8 mouse cellular contexts compared by ENCODE assay signal in the genomic region with DNA sequence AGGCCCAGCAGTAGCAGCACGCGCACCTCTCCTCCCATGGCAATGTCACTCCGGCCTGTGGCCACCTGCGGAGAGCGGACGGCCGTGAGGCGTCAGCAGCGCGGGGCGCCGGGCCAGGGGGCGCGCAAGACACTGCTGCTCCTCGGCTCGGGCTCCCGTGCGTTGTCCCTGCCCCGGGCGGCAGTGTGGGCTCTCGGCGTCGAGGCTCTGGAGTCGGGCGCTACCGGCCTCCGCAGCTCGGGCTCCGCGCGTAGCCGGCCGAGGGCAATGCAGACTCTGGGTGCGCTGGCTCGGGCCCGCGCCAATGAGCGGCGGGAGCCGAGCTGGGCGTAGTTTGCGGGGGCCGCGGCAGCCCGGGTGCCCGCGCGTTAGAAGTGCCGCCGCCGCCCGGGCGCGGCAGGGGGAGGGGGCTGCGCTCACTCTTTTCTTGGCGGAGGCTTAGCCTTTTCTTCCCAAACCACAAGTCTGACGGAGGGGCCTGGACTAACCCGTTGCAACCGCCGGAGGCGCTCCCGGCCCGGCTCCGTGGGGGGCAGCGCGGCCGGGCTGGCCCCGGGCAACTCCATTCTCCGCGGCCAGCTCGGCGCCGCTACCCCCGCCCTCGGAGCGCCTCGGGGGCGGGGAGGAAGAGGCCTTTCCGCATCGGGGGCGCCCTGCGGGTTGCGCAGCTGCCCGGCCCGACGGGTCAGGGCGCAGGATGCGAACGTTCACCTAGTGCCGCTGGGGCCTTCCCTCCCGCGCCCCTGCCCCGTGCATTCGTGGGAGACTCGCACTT. TPM values are rescaled to one million over a fixed set of nuclear protein-coding genes. Genes with fewer than 3 reads are reported as not detected.
DNase-seq lines count a peak whose midpoint lies in the region; ATAC-seq and TF ChIP-seq lines count a peak whose summit lies in the region.

No protein-coding gene starts in this region.

- peak overlapping the region; percentile 87 for H3K4me2 ChIP-seq in intestine, embryonic 16.5 days (ENCODE audit: low read depth, low read length)
- H3K4me2 ChIP-seq in liver, postnatal 0 days (ENCODE audit: low read depth, low read length): peak overlapping the region; percentile 72

- H3K4me1 ChIP-seq in testis, adult 2 months (ENCODE audit: control insufficient read depth, insufficient read depth, low read length): peaks cover 13% of the 10 kb centered on the region
- H3K4me1 ChIP-seq in embryonic fibroblast, embryonic 13.5 days (ENCODE audit: control insufficient read depth, insufficient read depth, low read length): no peaks in the 10 kb centered on the region
- H3K4me1 ChIP-seq in intestine, embryonic 16.5 days (ENCODE audit: control insufficient read depth, insufficient read depth, low read length): peaks cover 23% of the 10 kb centered on the region
- peaks cover 14% of the 10 kb centered on the region for H3K4me1 ChIP-seq in liver, postnatal 0 days (ENCODE audit: insufficient read depth)
- H3K4me1 ChIP-seq in olfactory bulb, adult 2 months (ENCODE audit: control insufficient read depth, insufficient read depth, low read length): peaks cover 26% of the 10 kb centered on the region

- H3K4me3 ChIP-seq in testis, adult 2 months (ENCODE audit: control insufficient read depth, low read depth, low read length): peak overlapping the region; percentile 19
- peak overlapping the region; percentile 17 for H3K4me3 ChIP-seq in embryonic fibroblast, embryonic 13.5 days (ENCODE audit: insufficient read depth, low read length)
- peak overlapping the region; percentile 49 for H3K4me3 ChIP-seq in intestine, embryonic 16.5 days (ENCODE audit: low read length)
- peak overlapping the region; percentile 45 for H3K4me3 ChIP-seq in liver, postnatal 0 days (ENCODE audit: low read depth, low read length)
- H3K4me3 ChIP-seq in olfactory bulb, adult 2 months (ENCODE audit: insufficient read depth, low read depth, low read length): peak overlapping the region; percentile 40

- ATAC-seq in intestine, embryonic 16.5 days: peak; percentile 56; the same call in 1 of the 2 replicates
- ATAC-seq in liver, postnatal 0 days: peak; percentile 52

- DNase-seq in testis, postnatal 14 days (ENCODE audit: low spot score): no peak
- peak; percentile 42 for DNase-seq in liver, postnatal 0 days
- DNase-seq in urinary bladder, postnatal 36 days (ENCODE audit: low spot score in 2 of 2): no peak
- DNase-seq in spleen, adult 12 weeks (ENCODE audit: low spot score): no peak

- H3K9me3 ChIP-seq in intestine, embryonic 16.5 days (ENCODE audit: control insufficient read depth, low read length): no peaks in the 10 kb centered on the region
- H3K9me3 ChIP-seq in liver, postnatal 0 days (ENCODE audit: low read length): no peaks in the 10 kb centered on the region

- H3K9ac ChIP-seq in intestine, embryonic 16.5 days (ENCODE audit: low read depth, low read length): peak overlapping the region; percentile 48
- peak overlapping the region; percentile 30; the same call in 1 of the 2 replicates for H3K9ac ChIP-seq in liver, postnatal 0 days (replicated peaks)

- TF ChIP-seq CTCF in testis, adult 2 months (IDR thresholded peaks at IDR 0.05; ENCODE audit: control insufficient read depth, insufficient read depth, insufficient replicate concordance, low read depth, low read length): no peak
- TF ChIP-seq CTCF in embryonic fibroblast, embryonic 13.5 days (IDR thresholded peaks at IDR 0.05; ENCODE audit: borderline replicate concordance, insufficient read depth, low read length): no peak
- TF ChIP-seq CTCF in liver, postnatal 0 days (IDR thresholded peaks at IDR 0.05; ENCODE audit: low read depth): no peak; the same call in 1 of the 2 replicates
- TF ChIP-seq CTCF in olfactory bulb, adult 2 months (IDR thresholded peaks at IDR 0.05; ENCODE audit: insufficient read depth, low read depth, low read length): no peak

- no peaks in the 10 kb centered on the region; the same call in 1 of the 2 replicates for H3K27me3 ChIP-seq in testis, adult 2 months (ENCODE audit: control insufficient read depth, insufficient read depth, low read length)
- H3K27me3 ChIP-seq in intestine, embryonic 16.5 days (replicated peaks; ENCODE audit: control insufficient read depth, insufficient read depth, low read length): peaks cover 78% of the 10 kb centered on the region
- H3K27me3 ChIP-seq in liver, postnatal 0 days (ENCODE audit: insufficient read depth, low read length): peaks cover 74% of the 10 kb centered on the region

- no peak for TF ChIP-seq EP300 in liver, postnatal 0 days (IDR thresholded peaks at IDR 0.05; ENCODE audit: low read depth)

- under 1% methylated on average over 81 of the region's 95 CpGs for WGBS in intestine, embryonic 16.5 days
- under 1% methylated on average over 62 of the region's 95 CpGs for WGBS in liver, postnatal 0 days (ENCODE audit: insufficient replicate concordance)
- under 1% methylated on average over 94 of the region's 95 CpGs for WGBS in olfactory bulb, adult 2 months

- no peak overlapping the region for H3K27ac ChIP-seq in testis, adult 2 months (ENCODE audit: control insufficient read depth, insufficient read depth, low read depth, low read length)
- no peak overlapping the region for H3K27ac ChIP-seq in embryonic fibroblast, embryonic 13.5 days (ENCODE audit: insufficient read depth, low read length)
- H3K27ac ChIP-seq in intestine, embryonic 16.5 days (ENCODE audit: low read length): no peak overlapping the region
- H3K27ac ChIP-seq in liver, postnatal 0 days (ENCODE audit: low read depth): no peak overlapping the region
- no peak overlapping the region for H3K27ac ChIP-seq in olfactory bulb, adult 2 months (ENCODE audit: insufficient read depth, low read depth, low read length)

- H3K36me3 ChIP-seq in testis, adult 2 months (ENCODE audit: control insufficient read depth, insufficient read depth, low read length): no peaks in the 10 kb centered on the region
- no peaks in the 10 kb centered on the region for H3K36me3 ChIP-seq in intestine, embryonic 16.5 days (ENCODE audit: control insufficient read depth, insufficient read depth, low read length)
- no peaks in the 10 kb centered on the region for H3K36me3 ChIP-seq in liver, postnatal 0 days (replicated peaks; ENCODE audit: insufficient read depth, low read length)

- no peak for TF ChIP-seq POLR2A in testis, adult 2 months (IDR thresholded peaks at IDR 0.05; ENCODE audit: control insufficient read depth, low read depth, low read length)
- TF ChIP-seq POLR2A in embryonic fibroblast, embryonic 13.5 days (IDR thresholded peaks at IDR 0.05; ENCODE audit: low read depth, low read length): no peak
- no peak for TF ChIP-seq POLR2A in olfactory bulb, adult 2 months (IDR thresholded peaks at IDR 0.05; ENCODE audit: insufficient read depth, low read depth, low read length)

RNA-seq across cellular contexts. Expression of a gene that starts 0.5 kb away (rescaled TPM):
- polyA plus RNA-seq in testis, adult 2 months (2012; rRNA removed): 0.35 and 0.36 TPM in 2 replicates
- 0.47 and 0.63 TPM in 2 replicates for polyA plus RNA-seq in embryonic fibroblast, embryonic 13.5 days (2011; ENCODE audit: insufficient read length, low read depth, missing spikeins)
- 0.54 and 1.0 TPM in 2 replicates for polyA plus RNA-seq in intestine, embryonic 16.5 days (2015; fragmentation: Nextera tagmentation; extraction: Ambion mirVana)
- 0.15 and 0.29 TPM in 2 replicates for polyA plus RNA-seq in liver, postnatal 0 days (2015; fragmentation: Nextera tagmentation; extraction: Ambion mirVana)
- not detected in 2 replicates for polyA plus RNA-seq in olfactory bulb, adult 2 months (2012; ENCODE audit: insufficient read depth, insufficient read length, low replicate concordance, missing spikeins)

RNA-seq across cellular contexts. Expression of a gene that starts 12.3 kb away (rescaled TPM):
- 234 and 253 TPM in 2 replicates for polyA plus RNA-seq in testis, adult 2 months (2012; rRNA removed)
- 49.8 and 53.9 TPM in 2 replicates for polyA plus RNA-seq in embryonic fibroblast, embryonic 13.5 days (2011; ENCODE audit: insufficient read length, low read depth, missing spikeins)
- 108 and 111 TPM in 2 replicates for polyA plus RNA-seq in intestine, embryonic 16.5 days (2015; fragmentation: Nextera tagmentation; extraction: Ambion mirVana)
- 56.8 and 57.1 TPM in 2 replicates for polyA plus RNA-seq in liver, postnatal 0 days (2015; fragmentation: Nextera tagmentation; extraction: Ambion mirVana)
- polyA plus RNA-seq in olfactory bulb, adult 2 months (2012; ENCODE audit: insufficient read depth, insufficient read length, low replicate concordance, missing spikeins): not detected in 2 replicates

RNA-seq across cellular contexts. Expression of a gene that starts 12.5 kb away (rescaled TPM):
- polyA plus RNA-seq in testis, adult 2 months (2012; rRNA removed): 0.61 TPM in 1 of 2 replicates, not detected in the other
- polyA plus RNA-seq in embryonic fibroblast, embryonic 13.5 days (2011; ENCODE audit: insufficient read length, low read depth, missing spikeins): not detected in 2 replicates
- polyA plus RNA-seq in intestine, embryonic 16.5 days (2015; fragmentation: Nextera tagmentation; extraction: Ambion mirVana): 0.26 TPM in 1 of 2 replicates, not detected in the other
- polyA plus RNA-seq in liver, postnatal 0 days (2015; fragmentation: Nextera tagmentation; extraction: Ambion mirVana): 0.26 and 0.50 TPM in 2 replicates
- not detected in 2 replicates for polyA plus RNA-seq in olfactory bulb, adult 2 months (2012; ENCODE audit: insufficient read depth, insufficient read length, low replicate concordance, missing spikeins)

RNA-seq across cellular contexts. Expression of a gene that starts 16.9 kb away (rescaled TPM):
- polyA plus RNA-seq in testis, adult 2 months (2012; rRNA removed): 0.98 and 1.5 TPM in 2 replicates
- 44.5 and 59.0 TPM in 2 replicates for polyA plus RNA-seq in embryonic fibroblast, embryonic 13.5 days (2011; ENCODE audit: insufficient read length, low read depth, missing spikeins)
- 24.8 and 26.6 TPM in 2 replicates for polyA plus RNA-seq in intestine, embryonic 16.5 days (2015; fragmentation: Nextera tagmentation; extraction: Ambion mirVana)
- polyA plus RNA-seq in liver, postnatal 0 days (2015; fragmentation: Nextera tagmentation; extraction: Ambion mirVana): 1.5 and 1.7 TPM in 2 replicates
- polyA plus RNA-seq in olfactory bulb, adult 2 months (2012; ENCODE audit: insufficient read depth, insufficient read length, low replicate concordance, missing spikeins): not detected in 2 replicates

RNA-seq across cellular contexts. Expression of a gene that starts 27.1 kb away (rescaled TPM):
- polyA plus RNA-seq in testis, adult 2 months (2012; rRNA removed): 9.5 and 10.4 TPM in 2 replicates
- 39.4 and 43.9 TPM in 2 replicates for polyA plus RNA-seq in embryonic fibroblast, embryonic 13.5 days (2011; ENCODE audit: insufficient read length, low read depth, missing spikeins)
- polyA plus RNA-seq in intestine, embryonic 16.5 days (2015; fragmentation: Nextera tagmentation; extraction: Ambion mirVana): 16.3 and 16.9 TPM in 2 replicates
- polyA plus RNA-seq in liver, postnatal 0 days (2015; fragmentation: Nextera tagmentation; extraction: Ambion mirVana): 30.8 and 35.8 TPM in 2 replicates
- polyA plus RNA-seq in olfactory bulb, adult 2 months (2012; ENCODE audit: insufficient read depth, insufficient read length, low replicate concordance, missing spikeins): 234 TPM in 1 of 2 replicates, not detected in the other

Comparison
In these comparisons a context has a peak if more than half of its experiments do, and no peak if none do; other contexts are left out.
1. RNA of a gene that starts 12.3 kb away (polyA plus RNA-seq): 234 to 253 TPM in testis, adult 2 months, 108 to 111 TPM in intestine, embryonic 16.5 days, 56.8 to 57.1 TPM in liver, postnatal 0 days and 49.8 to 53.9 TPM in embryonic fibroblast, embryonic 13.5 days; not detected in olfactory bulb, adult 2 months; every median in the first group is over 10 times any median in the second.
2. Peak in every context shown above with its lines, with median percentiles within 50 percentile points of each other: H3K4me3 ChIP-seq.